Mouse (Mus musculus): ENCODE results near the gene 4930404N11Rik. TPM values are rescaled to one million over a fixed set of nuclear protein-coding genes. Genes with fewer than 3 reads are reported as not detected.
A peak's percentile ranks its signal among the peaks of the same experiment; 100 is the strongest.

The 4930404N11Rik gene
- polyA plus RNA-seq, 1 experiment, result not detected

- H3K4me1 ChIP-seq (ENCODE audit: control insufficient read depth, insufficient read depth, low read length), result peaks cover 24% of the 10 kb centered on the region
- H3K27ac ChIP-seq (ENCODE audit: insufficient read depth, low read depth, low read length), result no peak overlapping the region
- WGBS, result 91% methylated on average over 27 of the region's 27 CpGs
- no peak overlapping the region for H3K4me3 ChIP-seq (ENCODE audit: insufficient read depth, low read depth, low read length)
- no peak for TF ChIP-seq CTCF (IDR thresholded peaks at IDR 0.05; ENCODE audit: insufficient read depth, low read depth, low read length)
- TF ChIP-seq POLR2A (IDR thresholded peaks at IDR 0.05; ENCODE audit: insufficient read depth, low read depth, low read length), result no peak
Observed at GRCm38 (mm10) chr10:81322444-81322843, 43.2 kb downstream of the 4930404N11Rik start.

GRCm38 (mm10) chr10:81321436-81321835 is 44.2 kb downstream of the 4930404N11Rik start:
- WGBS, result 3% methylated on average over 20 of the region's 20 CpGs
- TF ChIP-seq POLR2A (IDR thresholded peaks at IDR 0.05; ENCODE audit: insufficient read depth, low read depth, low read length), result no peak
- no peak for TF ChIP-seq CTCF (IDR thresholded peaks at IDR 0.05; ENCODE audit: insufficient read depth, low read depth, low read length)
- peaks cover 24% of the 10 kb centered on the region for H3K4me1 ChIP-seq (ENCODE audit: control insufficient read depth, insufficient read depth, low read length)
- peak overlapping the region; percentile 99; the same call in 1 of the 2 replicates for H3K27ac ChIP-seq (ENCODE audit: insufficient read depth, low read depth, low read length)
- H3K4me3 ChIP-seq (ENCODE audit: insufficient read depth, low read depth, low read length), result peak overlapping the region; percentile 91

GRCm38 (mm10) chr10:81320550-81321347 is 44.9 kb downstream of the 4930404N11Rik start, which contains the start of gene Cactin:
Gene Cactin (plus strand): TSS chr10:81321103.
- peak within 1 kb of the TSS; percentile 99 for H3K27ac ChIP-seq (ENCODE audit: insufficient read depth, low read depth, low read length)
- TF ChIP-seq CTCF (IDR thresholded peaks at IDR 0.05; ENCODE audit: insufficient read depth, low read depth, low read length) (no peak), POLR2A (IDR thresholded peaks at IDR 0.05; ENCODE audit: insufficient read depth, low read depth, low read length) (peak; percentile 68; the same call in 1 of the 2 replicates)
- peaks cover 24% of the 10 kb centered on the region for H3K4me1 ChIP-seq (ENCODE audit: control insufficient read depth, insufficient read depth, low read length)
- under 1% methylated on average over 68 of the region's 68 CpGs for WGBS
- H3K4me3 ChIP-seq (ENCODE audit: insufficient read depth, low read depth, low read length), result peak within 1 kb of the TSS; percentile 91

GRCm38 (mm10) chr10:81319741-81320549 is 45.7 kb downstream of the 4930404N11Rik start:
- under 1% methylated on average over 38 of the region's 38 CpGs for WGBS
- peak overlapping the region; percentile 91 for H3K4me3 ChIP-seq (ENCODE audit: insufficient read depth, low read depth, low read length)

GRCm38 (mm10) chr10:81319330-81319699 is 46.3 kb downstream of the 4930404N11Rik start:
- Histone ChIP-seq H3K27ac (ENCODE audit: insufficient read depth, low read depth, low read length) (0 out of 2 replicates have a peak overlapping the region, but pooled peaks have one; percentile 99), H3K4me3 (ENCODE audit: insufficient read depth, low read depth, low read length) (no peak overlapping the region), H3K4me1 (ENCODE audit: control insufficient read depth, insufficient read depth, low read length) (peaks cover 24% of the 10 kb centered on the region)
- no peak for TF ChIP-seq CTCF (IDR thresholded peaks at IDR 0.05; ENCODE audit: insufficient read depth, low read depth, low read length)
- TF ChIP-seq POLR2A (IDR thresholded peaks at IDR 0.05; ENCODE audit: insufficient read depth, low read depth, low read length), result no peak
- 30% methylated on average over 8 of the region's 8 CpGs for WGBS

More at GRCm38 (mm10) chr10:81319741-81320549, 45.7 kb downstream of the 4930404N11Rik start:
- Histone ChIP-seq H3K27ac (ENCODE audit: insufficient read depth, low read depth, low read length) (peak overlapping the region; percentile 99), H3K4me1 (ENCODE audit: control insufficient read depth, insufficient read depth, low read length) (peaks cover 24% of the 10 kb centered on the region)
- TF ChIP-seq CTCF (IDR thresholded peaks at IDR 0.05; ENCODE audit: insufficient read depth, low read depth, low read length), result no peak
- no peak for TF ChIP-seq POLR2A (IDR thresholded peaks at IDR 0.05; ENCODE audit: insufficient read depth, low read depth, low read length)

GRCm38 (mm10) chr10:81318589-81319329 is 46.9 kb downstream of the 4930404N11Rik start:
- H3K4me3 ChIP-seq (ENCODE audit: insufficient read depth, low read depth, low read length), result no peak overlapping the region
- TF ChIP-seq POLR2A (IDR thresholded peaks at IDR 0.05; ENCODE audit: insufficient read depth, low read depth, low read length), result no peak
- 0 out of 2 replicates have a peak, but pooled peaks have one; percentile 4 for TF ChIP-seq CTCF (IDR thresholded peaks at IDR 0.05; ENCODE audit: insufficient read depth, low read depth, low read length)
- WGBS, result 75% methylated on average over 13 of the region's 13 CpGs
- no peak overlapping the region for H3K27ac ChIP-seq (ENCODE audit: insufficient read depth, low read depth, low read length)
- H3K4me1 ChIP-seq (ENCODE audit: control insufficient read depth, insufficient read depth, low read length), result peaks cover 24% of the 10 kb centered on the region

GRCm38 (mm10) chr10:81317273-81317672 is 48.3 kb downstream of the 4930404N11Rik start:
- no peak overlapping the region for H3K4me3 ChIP-seq (ENCODE audit: insufficient read depth, low read depth, low read length)
- H3K27ac ChIP-seq (ENCODE audit: insufficient read depth, low read depth, low read length), result no peak overlapping the region
- peaks cover 20% of the 10 kb centered on the region for H3K4me1 ChIP-seq (ENCODE audit: control insufficient read depth, insufficient read depth, low read length)
- TF ChIP-seq CTCF (IDR thresholded peaks at IDR 0.05; ENCODE audit: insufficient read depth, low read depth, low read length), result no peak
- no peak for TF ChIP-seq POLR2A (IDR thresholded peaks at IDR 0.05; ENCODE audit: insufficient read depth, low read depth, low read length)
- WGBS, result 33% methylated on average over 20 of the region's 20 CpGs

GRCm38 (mm10) chr10:81316338-81317060 is 49.1 kb downstream of the 4930404N11Rik start:
- peaks cover 19% of the 10 kb centered on the region for H3K4me1 ChIP-seq (ENCODE audit: control insufficient read depth, insufficient read depth, low read length)
- no peak overlapping the region for H3K4me3 ChIP-seq (ENCODE audit: insufficient read depth, low read depth, low read length)
- H3K27ac ChIP-seq (ENCODE audit: insufficient read depth, low read depth, low read length), result no peak overlapping the region
- WGBS, result 49% methylated on average over 16 of the region's 16 CpGs
- TF ChIP-seq POLR2A (IDR thresholded peaks at IDR 0.05; ENCODE audit: insufficient read depth, low read depth, low read length) (no peak), CTCF (IDR thresholded peaks at IDR 0.05; ENCODE audit: insufficient read depth, low read depth, low read length) (no peak)

All from olfactory bulb, adult 2 months (tissue).